Mouse (Mus musculus) forebrain, embryonic 11.5 days (tissue): Measurements from ENCODE around the gene Ncoa5. TPM values are rescaled to one million over a fixed set of nuclear protein-coding genes. Genes with fewer than 3 reads are reported as not detected.

Source experiments
- ATAC-seq: fragments of 200-750 bp; cut with Nextera tagmentation; replicated peaks from 2 replicates; pipeline ENCODE4 v1.8.0; 2017; ENCODE audit warnings: moderate TSS enrichment; ENCODE audit not compliant: low FRiP score
- DNase-seq: peaks from one replicate; pipeline ENCODE4 v3.0.0-alpha.2; 2017; ENCODE audit warnings: low spot score
- H3K27ac ChIP-seq: fragments of 300-500 bp; sonication (generic); 2 replicates; pipeline ENCODE4 v1.5.1; 2014; ENCODE audit warnings: low read depth, low read length
- H3K27me3 ChIP-seq: fragments of 300-500 bp; sonication (generic); 2 replicates; pipeline ENCODE4 v1.6.1; 2014; ENCODE audit warnings: mild to moderate bottlenecking, low read length, mixed read lengths; ENCODE audit not compliant: control insufficient read depth, insufficient read depth
- H3K36me3 ChIP-seq: fragments of 300-500 bp; sonication (generic); 2 replicates; pipeline ENCODE4 v1.6.1; 2014; ENCODE audit warnings: mild to moderate bottlenecking, low read length, moderate library complexity, mixed read lengths; ENCODE audit not compliant: control insufficient read depth, insufficient read depth
- H3K4me1 ChIP-seq: fragments of 300-500 bp; sonication (generic); replicated peaks from 2 replicates; pipeline ENCODE4 v1.6.1; 2014; ENCODE audit warnings: low read length, mixed read lengths; ENCODE audit not compliant: control insufficient read depth, insufficient read depth
- H3K4me2 ChIP-seq: fragments of 300-500 bp; sonication (generic); 2 replicates; pipeline ENCODE4 v1.6.1; 2014; ENCODE audit warnings: low read depth, mild to moderate bottlenecking, low read length, moderate library complexity, mixed read lengths; ENCODE audit not compliant: severe bottlenecking
- H3K4me3 ChIP-seq: fragments of 300-500 bp; sonication (generic); 2 replicates; pipeline ENCODE4 v1.5.1; 2014; ENCODE audit warnings: low read depth, low read length
- H3K9ac ChIP-seq: fragments of 300-500 bp; sonication (generic); 2 replicates; pipeline ENCODE4 v1.6.1; 2014; ENCODE audit warnings: low read length
- H3K9me3 ChIP-seq: fragments of 300-500 bp; sonication (generic); 2 replicates; pipeline ENCODE4 v1.6.1; 2016; ENCODE audit warnings: low read length, mixed read lengths; ENCODE audit not compliant: control insufficient read depth
- WGBS: fragments of 180-500 bp; shearing (Covaris S2); extraction: QIAGEN DNeasy Blood & Tissue Kit; methylation state at CpG from one replicate; pipeline ENCODE4 v1.1.7; 2014; 5-methylcytosine and 5-hydroxymethylcytosine counted together
- polyA plus RNA-seq: library from polyadenylated mRNA; unstranded; fragments of >200 nt; fragmentation: Nextera tagmentation; extraction: Ambion mirVana; gene quantifications from 2 replicates; pipeline ENCODE4 v1.2.1, GENCODE M21; 2014

Gene Ncoa5
- polyA plus RNA-seq, 1 experiment from 2014 or later, result 113 TPM

DNA sequence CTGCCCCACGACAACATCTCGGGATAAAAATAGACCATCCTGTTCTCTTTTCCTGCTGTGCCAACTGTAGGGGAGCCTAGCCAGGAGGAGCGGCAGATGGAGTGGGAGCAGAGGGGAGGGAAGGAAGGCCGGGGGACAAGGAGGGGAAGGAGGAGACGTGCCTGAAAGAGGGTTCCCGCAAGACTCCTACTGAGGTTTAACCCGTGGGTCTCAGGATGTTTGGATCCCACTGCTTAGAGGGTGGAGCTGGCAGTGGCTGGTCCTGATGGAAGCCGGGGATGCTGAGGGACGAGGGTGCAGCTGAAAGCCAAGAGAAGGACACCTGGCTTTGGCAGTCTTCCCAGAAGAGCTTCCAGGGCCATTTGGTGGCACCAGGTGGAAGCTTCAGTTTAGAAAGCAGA lies 38.7 kb upstream of the Ncoa5 start:
- Histone ChIP-seq H3K27me3 (peaks cover 26% of the 10 kb centered on the region), H3K36me3 (no peaks in the 10 kb centered on the region), H3K4me2 (no peak overlapping the region), H3K4me1 (peaks cover 25% of the 10 kb centered on the region), H3K9me3 (no peaks in the 10 kb centered on the region), H3K4me3 (no peak overlapping the region), H3K9ac (no peak overlapping the region), H3K27ac (no peak overlapping the region)
- ATAC-seq (no peak), DNase-seq (no peak)
- 31% methylated on average over 9 of the region's 9 CpGs for WGBS

DNA sequence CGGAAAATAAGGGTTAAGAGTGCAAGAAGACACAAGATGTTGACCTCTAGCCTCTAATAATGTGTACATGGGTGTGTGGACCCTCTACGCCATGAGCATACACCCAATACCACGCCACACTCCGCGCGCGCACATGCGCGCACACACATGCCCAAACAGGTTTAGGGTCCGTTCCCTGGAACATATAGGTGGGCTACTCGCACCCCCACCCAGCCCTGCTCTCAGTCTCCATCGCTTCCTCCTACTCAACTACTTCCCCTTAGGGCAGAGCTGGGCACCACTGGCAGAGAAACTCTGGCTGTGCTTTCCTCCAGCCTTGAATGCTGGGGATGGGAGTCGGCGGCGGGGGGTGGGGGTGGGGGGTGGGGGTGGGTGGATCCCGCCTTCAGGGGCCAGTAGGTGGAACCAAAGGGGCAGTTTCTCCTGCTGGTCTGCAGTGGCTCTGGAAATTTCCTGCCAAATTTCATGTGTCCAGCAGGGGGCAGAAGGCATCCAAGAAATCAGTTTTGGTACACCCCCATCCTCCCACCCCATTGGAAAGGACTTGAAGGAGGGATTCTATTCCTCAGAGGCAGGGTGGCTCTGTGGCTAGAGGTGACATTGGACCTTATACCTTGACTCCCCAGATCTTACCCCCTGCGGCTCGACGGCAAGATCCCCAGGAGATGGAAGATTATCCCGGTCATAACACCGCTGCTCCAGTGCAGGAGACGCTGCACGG lies 35.6 kb upstream of the Ncoa5 start:
- H3K4me2 ChIP-seq, result peak overlapping the region; percentile 31; the same call in 1 of the 2 replicates
- H3K27ac ChIP-seq, result no peak overlapping the region
- 27% methylated on average over 23 of the region's 23 CpGs for WGBS
- peaks cover 10% of the 10 kb centered on the region for H3K27me3 ChIP-seq
- DNase-seq (peak; percentile 85), ATAC-seq (peak; percentile 51; the same call in 1 of the 2 replicates)
- H3K4me3 ChIP-seq, result no peak overlapping the region
- H3K36me3 ChIP-seq, result no peaks in the 10 kb centered on the region
- H3K4me1 ChIP-seq, result 0 out of 2 replicates have a peak, but pooled peaks cover 3% of the 10 kb centered on the region
- no peak overlapping the region for H3K9ac ChIP-seq
- H3K9me3 ChIP-seq, result no peaks in the 10 kb centered on the region

DNA sequence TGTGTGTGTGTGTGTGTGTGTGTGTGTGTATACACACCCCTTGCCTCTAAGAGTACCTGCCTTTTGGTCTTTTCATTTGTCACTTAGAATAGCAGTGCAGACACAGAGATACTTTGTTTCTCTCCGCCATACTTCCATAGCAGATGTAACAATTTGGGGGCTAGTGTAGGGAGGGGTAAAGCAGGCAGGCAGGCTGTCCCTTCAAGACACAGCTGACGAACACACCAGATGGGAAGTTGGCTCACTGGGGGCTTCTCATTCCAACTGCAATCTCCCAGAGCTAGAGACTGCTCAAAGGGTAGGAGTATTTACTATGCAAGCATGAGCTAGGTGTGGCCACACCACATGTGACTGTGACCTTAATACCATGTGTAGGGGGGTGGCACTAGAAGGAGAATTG lies 34.1 kb upstream of the Ncoa5 start:
- Histone ChIP-seq H3K27me3 (peaks cover 2% of the 10 kb centered on the region), H3K4me1 (0 out of 2 replicates have a peak, but pooled peaks cover 3% of the 10 kb centered on the region), H3K9me3 (no peaks in the 10 kb centered on the region), H3K36me3 (no peaks in the 10 kb centered on the region), H3K4me3 (no peak overlapping the region), H3K4me2 (no peak overlapping the region), H3K27ac (no peak overlapping the region), H3K9ac (no peak overlapping the region)
- WGBS, result 91% methylated on average over 2 of the region's 2 CpGs
- DNase-seq (no peak), ATAC-seq (no peak)

DNA sequence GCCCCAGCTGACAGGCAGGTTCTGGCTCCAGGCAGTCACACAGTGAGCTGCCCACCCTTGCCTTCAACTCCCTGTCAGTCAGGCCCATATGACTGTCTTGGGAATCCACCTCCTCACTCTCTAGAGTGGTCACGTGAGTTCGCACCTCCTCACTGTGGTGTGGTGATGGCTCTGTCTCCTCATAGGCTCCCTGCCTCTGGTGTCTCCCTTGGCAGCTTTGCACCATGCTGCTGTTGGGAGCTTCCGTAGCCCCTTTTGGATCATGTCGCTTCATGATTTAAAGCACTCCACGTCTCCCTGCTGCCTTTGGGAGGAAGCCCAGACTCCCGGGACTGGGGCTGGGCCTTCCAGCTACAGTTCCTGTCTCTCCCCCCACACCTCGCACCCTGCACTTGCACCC lies 29.8 kb upstream of the Ncoa5 start:
- WGBS, result 80% methylated on average over 7 of the region's 7 CpGs
- Histone ChIP-seq H3K9me3 (no peaks in the 10 kb centered on the region), H3K27me3 (no peaks in the 10 kb centered on the region)

DNA sequence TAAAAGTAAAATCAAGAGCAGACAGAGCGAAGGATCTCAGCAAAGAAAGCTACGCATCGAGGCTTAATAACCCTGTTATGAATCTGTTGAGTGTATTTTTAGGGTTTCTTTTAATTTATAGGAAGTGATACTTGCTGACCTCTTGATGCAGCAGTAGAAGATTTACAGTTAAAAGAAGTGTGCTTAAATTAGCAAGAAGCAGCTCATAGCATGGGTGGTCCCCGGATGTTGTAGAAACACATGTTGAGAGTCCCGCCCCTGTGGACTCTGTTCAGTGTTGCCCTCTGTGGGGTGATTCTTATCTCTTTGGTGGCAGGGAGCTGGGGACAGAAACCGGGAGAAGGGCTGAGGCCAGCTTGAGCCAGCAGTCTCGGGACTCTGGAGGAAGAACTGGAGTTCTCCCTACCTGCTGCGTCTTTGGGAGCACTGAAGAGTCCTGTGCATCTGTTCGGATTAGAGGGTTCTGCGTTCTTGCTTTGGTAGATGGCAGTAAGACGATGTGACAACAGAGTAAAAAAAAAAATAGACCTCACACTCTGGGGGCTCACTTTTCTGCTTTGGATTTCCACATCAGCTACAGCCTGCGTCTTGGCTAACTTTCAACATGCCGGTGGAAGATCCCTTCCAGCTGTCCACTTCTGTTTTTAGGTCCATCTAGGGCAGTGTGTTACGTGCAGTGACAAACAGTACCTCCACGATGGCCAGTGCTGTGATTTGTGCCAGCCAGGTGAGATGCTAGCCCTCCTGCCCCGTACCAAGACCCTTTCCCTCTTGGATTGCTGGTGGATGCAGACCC lies 27.2 kb upstream of the Ncoa5 start:
- no peaks in the 10 kb centered on the region for H3K9me3 ChIP-seq
- H3K4me2 ChIP-seq, result no peak overlapping the region
- H3K27ac ChIP-seq, result no peak overlapping the region
- H3K4me1 ChIP-seq, result no peaks in the 10 kb centered on the region
- no peaks in the 10 kb centered on the region for H3K36me3 ChIP-seq
- H3K4me3 ChIP-seq, result no peak overlapping the region
- DNase-seq, result no peak
- ATAC-seq, result no peak
- H3K27me3 ChIP-seq, result no peaks in the 10 kb centered on the region
- H3K9ac ChIP-seq, result no peak overlapping the region
- 85% methylated on average over 16 of the region's 16 CpGs for WGBS

More for the DNA sequence above, 29.8 kb upstream of the Ncoa5 start:
- H3K4me3 ChIP-seq, result no peak overlapping the region
- ATAC-seq (no peak), DNase-seq (no peak)
- H3K36me3 ChIP-seq, result no peaks in the 10 kb centered on the region
- no peak overlapping the region for H3K4me2 ChIP-seq
- H3K27ac ChIP-seq, result no peak overlapping the region
- no peaks in the 10 kb centered on the region for H3K4me1 ChIP-seq
- no peak overlapping the region for H3K9ac ChIP-seq

DNA sequence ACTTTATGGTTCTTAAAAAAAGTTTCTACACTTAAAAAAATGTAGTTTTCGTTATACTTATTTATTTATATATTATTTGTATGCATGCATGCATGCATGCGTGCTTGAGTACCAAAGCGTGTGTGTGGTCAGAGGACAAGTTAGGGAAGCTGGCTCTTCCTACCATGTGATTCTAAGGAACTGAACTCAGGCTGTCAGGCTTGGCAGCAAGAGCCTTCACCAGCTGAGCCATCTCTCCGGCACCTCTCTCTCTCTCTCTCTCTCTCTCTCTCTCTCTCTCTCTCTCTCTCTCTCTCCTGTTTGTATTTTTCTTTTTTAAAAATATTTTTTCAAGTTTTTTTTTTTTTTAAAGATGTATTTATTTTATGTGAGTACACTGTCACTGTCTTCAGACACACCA lies 25.3 kb upstream of the Ncoa5 start:
- Histone ChIP-seq H3K27me3 (peaks cover 7% of the 10 kb centered on the region), H3K36me3 (no peaks in the 10 kb centered on the region), H3K4me1 (peaks cover 4% of the 10 kb centered on the region; the same call in 1 of the 2 replicates), H3K4me3 (no peak overlapping the region), H3K9me3 (no peaks in the 10 kb centered on the region), H3K27ac (no peak overlapping the region), H3K4me2 (no peak overlapping the region), H3K9ac (no peak overlapping the region)
- DNase-seq (no peak), ATAC-seq (no peak)
- WGBS, result 95% methylated on average over 4 of the region's 4 CpGs

DNA sequence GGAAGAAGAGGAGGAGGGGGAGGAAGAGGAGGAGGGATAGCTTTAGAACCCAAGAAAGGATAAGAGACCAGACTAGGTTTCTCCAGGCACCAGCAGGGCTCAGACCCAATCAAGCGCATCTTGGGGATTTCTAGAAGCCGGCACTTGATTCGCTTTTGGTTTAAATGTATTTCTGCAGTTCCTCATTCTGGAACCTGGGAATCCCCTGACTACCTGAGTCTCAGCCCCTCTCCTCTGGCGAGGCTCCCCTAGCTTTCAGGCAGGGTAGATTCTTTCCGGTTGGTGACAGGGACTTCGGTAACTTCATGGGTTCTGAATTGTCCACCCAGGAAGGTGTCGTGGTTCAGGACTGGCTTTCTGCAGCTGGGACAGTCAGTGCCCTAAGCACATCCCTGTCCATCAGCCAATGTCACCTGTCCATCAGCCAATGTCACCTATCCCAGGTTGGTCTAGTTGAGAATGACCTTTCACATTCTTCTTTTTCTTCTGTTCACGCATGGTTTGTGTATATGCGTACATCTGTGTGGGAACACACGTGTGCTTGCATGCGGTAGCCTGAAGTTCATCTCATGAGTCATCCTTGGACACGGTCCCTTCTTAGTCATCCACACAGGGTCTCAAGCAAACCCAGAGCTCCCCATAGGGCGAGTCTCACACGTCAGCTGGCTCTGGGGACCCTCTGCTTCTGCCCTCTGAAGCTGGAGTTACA lies 21.9 kb upstream of the Ncoa5 start:
- peaks cover 7% of the 10 kb centered on the region for H3K4me1 ChIP-seq
- peaks cover 7% of the 10 kb centered on the region for H3K27me3 ChIP-seq
- no peak overlapping the region for H3K9ac ChIP-seq
- DNase-seq (no peak), ATAC-seq (no peak)
- no peaks in the 10 kb centered on the region for H3K9me3 ChIP-seq
- no peak overlapping the region for H3K4me2 ChIP-seq
- H3K36me3 ChIP-seq, result no peaks in the 10 kb centered on the region
- no peak overlapping the region for H3K27ac ChIP-seq
- no peak overlapping the region for H3K4me3 ChIP-seq
- 80% methylated on average over 14 of the region's 14 CpGs for WGBS

DNA sequence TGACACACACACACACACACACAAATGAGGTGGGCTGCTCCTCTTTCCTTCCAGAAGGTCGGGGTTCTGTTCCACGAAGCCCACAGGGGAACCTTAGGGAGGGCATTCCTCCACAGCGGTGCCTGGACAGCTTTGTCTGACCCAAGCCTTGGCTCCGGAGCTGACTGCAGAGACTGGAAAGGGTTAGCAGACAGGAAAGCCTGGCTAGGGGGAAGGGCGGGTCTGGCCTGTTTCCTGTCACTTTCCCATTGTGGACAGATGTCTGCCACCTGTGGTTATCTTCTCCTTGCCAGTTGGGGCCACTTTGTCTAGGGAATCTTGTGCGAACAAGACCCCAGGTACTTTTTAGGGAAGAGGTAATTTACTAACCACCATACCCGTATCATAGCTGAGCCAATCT lies 21.2 kb upstream of the Ncoa5 start:
- ATAC-seq (no peak), DNase-seq (no peak)

More for the DNA sequence above, 21.2 kb upstream of the Ncoa5 start:
- no peaks in the 10 kb centered on the region for H3K36me3 ChIP-seq
- H3K27ac ChIP-seq, result no peak overlapping the region
- peak overlapping the region; percentile 37 for H3K4me2 ChIP-seq
- H3K27me3 ChIP-seq, result peaks cover 7% of the 10 kb centered on the region
- H3K4me1 ChIP-seq, result peaks cover 8% of the 10 kb centered on the region
- no peak overlapping the region for H3K9ac ChIP-seq
- no peaks in the 10 kb centered on the region for H3K9me3 ChIP-seq
- WGBS, result 9% methylated on average over 7 of the region's 7 CpGs
- H3K4me3 ChIP-seq, result no peak overlapping the region; the same call in 1 of the 2 replicates
